Mouse (Mus musculus) limb, embryonic 10.5 days (tissue): ENCODE results near the gene Tmem179. TPM values are rescaled to one million over a fixed set of nuclear protein-coding genes. Genes with fewer than 3 reads are reported as not detected.

Experiments
- DNase-seq: peaks from one replicate; pipeline ENCODE4 v3.0.0-alpha.2; 2017; ENCODE audit warnings: low spot score
- H3K27ac ChIP-seq: fragments of 300-500 bp; sonication (generic); 2 replicates; pipeline ENCODE4 v1.5.1; 2016; ENCODE audit warnings: mild to moderate bottlenecking
- H3K27me3 ChIP-seq: fragments of 300-500 bp; sonication (generic); 2 replicates; pipeline ENCODE4 v1.6.1; 2016; ENCODE audit warnings: low read depth, mild to moderate bottlenecking; ENCODE audit not compliant: poor library complexity, severe bottlenecking
- H3K36me3 ChIP-seq: fragments of 300-500 bp; sonication (generic); 2 replicates; pipeline ENCODE4 v1.6.1; 2016; ENCODE audit warnings: mild to moderate bottlenecking, moderate library complexity
- H3K4me1 ChIP-seq: fragments of 300-500 bp; sonication (generic); 2 replicates; pipeline ENCODE4 v1.6.1; 2016
- H3K4me3 ChIP-seq: fragments of 300-500 bp; sonication (generic); 2 replicates; pipeline ENCODE4 v1.5.1; 2016; ENCODE audit warnings: mild to moderate bottlenecking, moderate library complexity
- H3K9me3 ChIP-seq: fragments of 300-500 bp; sonication (generic); replicated peaks from 2 replicates; pipeline ENCODE4 v1.6.1; 2016; ENCODE audit warnings: mild to moderate bottlenecking
- WGBS: fragments of 180-500 bp; shearing (Covaris S2); methylation state at CpG from one replicate; pipeline ENCODE4 v1.1.7; 2016; 5-methylcytosine and 5-hydroxymethylcytosine counted together
- polyA plus RNA-seq: library from polyadenylated mRNA; unstranded; fragments of >200 nt; fragmentation: Nextera tagmentation; extraction: Ambion mirVana; gene quantifications from 2 replicates; pipeline ENCODE4 v1.2.1, GENCODE M21; 2016

The Tmem179 gene
- polyA plus RNA-seq, 1 experiment from 2014 or later, result not detected

GRCm38 (mm10) chr12:112514897-112515296 is 1.6 kb downstream of the Tmem179 start:
- Histone ChIP-seq H3K4me1 (peaks cover 31% of the 10 kb centered on the region), H3K27ac (no peak overlapping the region), H3K27me3 (peaks cover 29% of the 10 kb centered on the region), H3K4me3 (no peak overlapping the region), H3K36me3 (no peaks in the 10 kb centered on the region), H3K9me3 (no peaks in the 10 kb centered on the region)
- no peak for DNase-seq
- 70% methylated on average over 3 of the region's 3 CpGs for WGBS

GRCm38 (mm10) chr12:112510733-112511372 is 5.7 kb downstream of the Tmem179 start:
- H3K4me1 ChIP-seq, result peaks cover 15% of the 10 kb centered on the region
- no peak overlapping the region for H3K27ac ChIP-seq
- no peaks in the 10 kb centered on the region for H3K36me3 ChIP-seq
- peak; percentile 81 for DNase-seq
- H3K4me3 ChIP-seq, result peak overlapping the region; percentile 42
- H3K27me3 ChIP-seq, result peaks cover 49% of the 10 kb centered on the region
- H3K9me3 ChIP-seq, result no peaks in the 10 kb centered on the region
- WGBS, result 3% methylated on average over 62 of the region's 62 CpGs

GRCm38 (mm10) chr12:112510365-112510732 is 6.2 kb downstream of the Tmem179 start:
- Histone ChIP-seq H3K9me3 (no peaks in the 10 kb centered on the region), H3K4me3 (peak overlapping the region; percentile 42), H3K27ac (no peak overlapping the region), H3K36me3 (no peaks in the 10 kb centered on the region), H3K27me3 (peaks cover 54% of the 10 kb centered on the region), H3K4me1 (peaks cover 15% of the 10 kb centered on the region)
- DNase-seq, result no peak
- 34% methylated on average over 7 of the region's 7 CpGs for whole genome bisulfite sequencing

GRCm38 (mm10) chr12:112507984-112508383 is 8.6 kb downstream of the Tmem179 start:
- Histone ChIP-seq H3K4me1 (peaks cover 20% of the 10 kb centered on the region), H3K27ac (no peak overlapping the region)
- WGBS, result 75% methylated on average over 3 of the region's 3 CpGs

GRCm38 (mm10) chr12:112507264-112507663 is 9.3 kb downstream of the Tmem179 start:
- Histone ChIP-seq H3K36me3 (no peaks in the 10 kb centered on the region), H3K4me1 (peaks cover 25% of the 10 kb centered on the region), H3K9me3 (no peaks in the 10 kb centered on the region), H3K27me3 (peaks cover 54% of the 10 kb centered on the region), H3K4me3 (no peak overlapping the region), H3K27ac (no peak overlapping the region)
- no peak for DNase-seq
- 51% methylated on average over 4 of the region's 4 CpGs for WGBS

More at GRCm38 (mm10) chr12:112507984-112508383, 8.6 kb downstream of the Tmem179 start:
- DNase-seq, result no peak
- Histone ChIP-seq H3K36me3 (no peaks in the 10 kb centered on the region), H3K27me3 (peaks cover 55% of the 10 kb centered on the region), H3K4me3 (no peak overlapping the region), H3K9me3 (no peaks in the 10 kb centered on the region)

- DNase-seq, result no peak
- WGBS, result 82% methylated on average over 6 of the region's 6 CpGs
- peaks cover 44% of the 10 kb centered on the region for H3K27me3 ChIP-seq
- no peaks in the 10 kb centered on the region for H3K9me3 ChIP-seq
- peaks cover 33% of the 10 kb centered on the region for H3K4me1 ChIP-seq
- H3K27ac ChIP-seq, result no peak overlapping the region
- H3K4me3 ChIP-seq, result no peak overlapping the region
- H3K36me3 ChIP-seq, result no peaks in the 10 kb centered on the region
Measured at GRCm38 (mm10) chr12:112506267-112506666, 10.3 kb downstream of the Tmem179 start.

GRCm38 (mm10) chr12:112503003-112503771 is 13.4 kb downstream of the Tmem179 start:
- WGBS, result 32% methylated on average over 19 of the region's 19 CpGs
- H3K9me3 ChIP-seq, result no peaks in the 10 kb centered on the region
- DNase-seq, result no peak
- peaks cover 23% of the 10 kb centered on the region for H3K4me1 ChIP-seq
- peaks cover 16% of the 10 kb centered on the region; the same call in 1 of the 2 replicates for H3K27me3 ChIP-seq
- no peak overlapping the region for H3K27ac ChIP-seq
- no peaks in the 10 kb centered on the region for H3K36me3 ChIP-seq
- H3K4me3 ChIP-seq, result no peak overlapping the region

- 53% methylated on average over 11 of the region's 11 CpGs for WGBS
- no peak overlapping the region for H3K4me3 ChIP-seq
- H3K9me3 ChIP-seq, result no peaks in the 10 kb centered on the region
- peaks cover 32% of the 10 kb centered on the region for H3K27me3 ChIP-seq
- H3K27ac ChIP-seq, result no peak overlapping the region
- no peaks in the 10 kb centered on the region for H3K36me3 ChIP-seq
- no peak for DNase-seq
- H3K4me1 ChIP-seq, result peaks cover 18% of the 10 kb centered on the region
Measured at GRCm38 (mm10) chr12:112498683-112499082, 17.9 kb downstream of the Tmem179 start.

- WGBS, result 81% methylated on average over 8 of the region's 8 CpGs
- peaks cover 10% of the 10 kb centered on the region for H3K4me1 ChIP-seq
Measured at GRCm38 (mm10) chr12:112497731-112498130, 18.8 kb downstream of the Tmem179 start.

GRCm38 (mm10) chr12:112496136-112496535 is 20.4 kb downstream of the Tmem179 start:
- WGBS, result 84% methylated on average over 5 of the region's 5 CpGs
- no peak overlapping the region for H3K27ac ChIP-seq
- H3K36me3 ChIP-seq, result no peaks in the 10 kb centered on the region
- H3K27me3 ChIP-seq, result peaks cover 29% of the 10 kb centered on the region; the same call in 1 of the 2 replicates
- DNase-seq, result no peak
- peaks cover 10% of the 10 kb centered on the region for H3K4me1 ChIP-seq
- H3K9me3 ChIP-seq, result no peaks in the 10 kb centered on the region
- no peak overlapping the region for H3K4me3 ChIP-seq

More at GRCm38 (mm10) chr12:112497731-112498130, 18.8 kb downstream of the Tmem179 start:
- Histone ChIP-seq H3K27ac (no peak overlapping the region), H3K27me3 (peaks cover 34% of the 10 kb centered on the region), H3K36me3 (no peaks in the 10 kb centered on the region), H3K4me3 (no peak overlapping the region), H3K9me3 (no peaks in the 10 kb centered on the region)
- DNase-seq, result no peak

GRCm38 (mm10) chr12:112490444-112490939 is 26.1 kb downstream of the Tmem179 start:
- Histone ChIP-seq H3K27me3 (peaks cover 16% of the 10 kb centered on the region; the same call in 1 of the 2 replicates), H3K4me1 (peaks cover 29% of the 10 kb centered on the region), H3K27ac (peak overlapping the region; percentile 66; the same call in 1 of the 2 replicates), H3K36me3 (no peaks in the 10 kb centered on the region), H3K4me3 (no peak overlapping the region), H3K9me3 (no peaks in the 10 kb centered on the region)
- peak; percentile 37 for DNase-seq
- WGBS, result 28% methylated on average over 3 of the region's 3 CpGs

GRCm38 (mm10) chr12:112489535-112489934 is 27.0 kb downstream of the Tmem179 start:
- no peak for DNase-seq
- H3K36me3 ChIP-seq, result no peaks in the 10 kb centered on the region
- H3K27ac ChIP-seq, result no peak overlapping the region; the same call in 1 of the 2 replicates
- 91% methylated on average over 9 of the region's 9 CpGs for WGBS
- no peak overlapping the region for H3K4me3 ChIP-seq
- peaks cover 11% of the 10 kb centered on the region; the same call in 1 of the 2 replicates for H3K27me3 ChIP-seq
- peaks cover 29% of the 10 kb centered on the region for H3K4me1 ChIP-seq
- no peaks in the 10 kb centered on the region for H3K9me3 ChIP-seq

GRCm38 (mm10) chr12:112489134-112489533 is 27.4 kb downstream of the Tmem179 start, which contains the start of gene A530016L24Rik:
Gene A530016L24Rik, plus strand, starts transcription at chr12:112489448.
- peak within 1 kb of the TSS; percentile 66; the same call in 1 of the 2 replicates for H3K27ac ChIP-seq
- 93% methylated on average over 8 of the region's 8 CpGs for WGBS

More at GRCm38 (mm10) chr12:112489134-112489533, 27.4 kb downstream of the Tmem179 start, which contains the start of gene A530016L24Rik:
- Histone ChIP-seq H3K27me3 (peaks cover 7% of the 10 kb centered on the region; the same call in 1 of the 2 replicates), H3K36me3 (no peaks in the 10 kb centered on the region), H3K4me3 (no peak within 1 kb of the TSS), H3K9me3 (no peaks in the 10 kb centered on the region), H3K4me1 (peaks cover 30% of the 10 kb centered on the region)
- no peak for DNase-seq
